Mouse (Mus musculus): Measurements from ENCODE around the gene Olfr1510.
"Not testable (repeated sequence)": the region's sequence is repeated elsewhere in the genome, so short reads cannot be mapped to it uniquely, and the experiment has no call there.

The Olfr1510 gene

GRCm38 (mm10) chr14:52414273-52414672 lies at the start of gene Olfr1510:
Gene Olfr1510 (minus strand): TSS chr14:52414373.
- no peak for DNase-seq (ENCODE audit: low spot score in 2 of 2)

- DNase-seq (ENCODE audit: low spot score in 2 of 2), result no peak
Measured at GRCm38 (mm10) chr14:52461928-52462327, 47.8 kb upstream of the Olfr1510 start.

GRCm38 (mm10) chr14:52451138-52451537 lies 37.0 kb upstream of the Olfr1510 start:
- DNase-seq (ENCODE audit: low spot score in 2 of 2), result no peak

- no peak for DNase-seq (ENCODE audit: low spot score in 2 of 2)
Measured at GRCm38 (mm10) chr14:52442690-52443089, 28.5 kb upstream of the Olfr1510 start, which contains the start of gene Olfr1509. Gene Olfr1509 (plus strand): TSS chr14:52442990.

GRCm38 (mm10) chr14:52427686-52428085 lies 13.5 kb upstream of the Olfr1510 start:
- no peak for DNase-seq (ENCODE audit: low spot score in 2 of 2)

GRCm38 (mm10) chr14:52410142-52410919 lies 3.8 kb downstream of the Olfr1510 start:
- not testable (repeated sequence) for DNase-seq (ENCODE audit: low spot score in 2 of 2)

GRCm38 (mm10) chr14:52397279-52397678 lies 16.9 kb downstream of the Olfr1510 start, which contains the start of gene Olfr1511:
Gene Olfr1511 (minus strand): TSS chr14:52397379.
- no peak for DNase-seq (ENCODE audit: low spot score in 2 of 2)

- DNase-seq (ENCODE audit: low spot score in 2 of 2), result not testable (repeated sequence)
Measured at GRCm38 (mm10) chr14:52390084-52390848, 23.9 kb downstream of the Olfr1510 start.

GRCm38 (mm10) chr14:52379068-52379467 lies 35.1 kb downstream of the Olfr1510 start, which contains the start of gene Olfr1512:
Gene Olfr1512 (minus strand): TSS chr14:52379168.
- DNase-seq (ENCODE audit: low spot score in 2 of 2), result no peak

- no peak for DNase-seq (ENCODE audit: low spot score in 2 of 2)
Measured at GRCm38 (mm10) chr14:52368741-52369140, 45.4 kb downstream of the Olfr1510 start.
